Mouse (Mus musculus): ENCODE results near the gene Gm17555. TPM values are rescaled to one million over a fixed set of nuclear protein-coding genes. Genes with fewer than 3 reads are reported as not detected.

The Gm17555 gene
- polyA plus RNA-seq, 1 experiment from 2014 or later: not detected

Other genes starting within 250 kb of the Gm17555 start
- gene Fgf7, start 180.4 kb upstream of the Gm17555 start, polyA plus RNA-seq (2014; fragmentation: Nextera tagmentation; extraction: Ambion mirVana): 0.31 and 1.1 TPM in 2 replicates
- gene Fam227b, start 63.1 kb upstream of the Gm17555 start, polyA plus RNA-seq (2014; fragmentation: Nextera tagmentation; extraction: Ambion mirVana): 0.10 TPM in 1 of 2 replicates, not detected in the other
- 20.1 and 20.6 TPM in 2 replicates for gene Dtwd1, start 63.0 kb upstream of the Gm17555 start, polyA plus RNA-seq (2014; fragmentation: Nextera tagmentation; extraction: Ambion mirVana)

Measured in heart, embryonic 11.5 days (tissue).